Mouse (Mus musculus): ENCODE data around the gene Kif11. TPM values are rescaled to one million over a fixed set of nuclear protein-coding genes. Genes with fewer than 3 reads are reported as not detected.

Kif11 gene
- polyA plus RNA-seq, 1 experiment from 2014 or later, result 36.3 TPM

GRCm38 (mm10) chr19:37455961-37456360 is 79.8 kb downstream of the Kif11 start:
- no peak for ATAC-seq (replicated peaks)
- Histone ChIP-seq H3K4me2 (replicated peaks) (no peak overlapping the region), H3K9me3 (no peaks in the 10 kb centered on the region), H3K27ac (replicated peaks) (no peak overlapping the region), H3K4me3 (no peak overlapping the region), H3K36me3 (no peaks in the 10 kb centered on the region), H3K27me3 (no peaks in the 10 kb centered on the region), H3K4me1 (no peaks in the 10 kb centered on the region), H3K9ac (replicated peaks) (no peak overlapping the region)
- 98% methylated on average over 1 of the region's 1 CpGs for WGBS

GRCm38 (mm10) chr19:37458013-37458412 is 81.8 kb downstream of the Kif11 start:
- no peak overlapping the region for H3K27ac ChIP-seq (replicated peaks)
- no peak for ATAC-seq (replicated peaks)
- 77% methylated on average over 6 of the region's 6 CpGs for WGBS
- no peaks in the 10 kb centered on the region for H3K9me3 ChIP-seq
- H3K4me1 ChIP-seq, result no peaks in the 10 kb centered on the region
- H3K9ac ChIP-seq (replicated peaks), result no peak overlapping the region
- no peaks in the 10 kb centered on the region for H3K36me3 ChIP-seq
- H3K4me3 ChIP-seq, result no peak overlapping the region
- H3K27me3 ChIP-seq, result no peaks in the 10 kb centered on the region
- no peak overlapping the region for H3K4me2 ChIP-seq (replicated peaks)

- Histone ChIP-seq H3K4me1 (no peaks in the 10 kb centered on the region), H3K9me3 (no peaks in the 10 kb centered on the region), H3K4me2 (replicated peaks) (no peak overlapping the region), H3K4me3 (no peak overlapping the region), H3K36me3 (no peaks in the 10 kb centered on the region), H3K27ac (replicated peaks) (no peak overlapping the region), H3K9ac (replicated peaks) (no peak overlapping the region), H3K27me3 (no peaks in the 10 kb centered on the region)
- ATAC-seq (replicated peaks), result no peak
- WGBS, result 83% methylated on average over 3 of the region's 3 CpGs
Observed at GRCm38 (mm10) chr19:37466403-37466802, 90.2 kb downstream of the Kif11 start.

GRCm38 (mm10) chr19:37466978-37467377 is 90.8 kb downstream of the Kif11 start:
- Histone ChIP-seq H3K36me3 (no peaks in the 10 kb centered on the region), H3K4me1 (no peaks in the 10 kb centered on the region), H3K9me3 (no peaks in the 10 kb centered on the region), H3K4me3 (no peak overlapping the region), H3K27me3 (no peaks in the 10 kb centered on the region), H3K27ac (replicated peaks) (no peak overlapping the region), H3K4me2 (replicated peaks) (no peak overlapping the region), H3K9ac (replicated peaks) (no peak overlapping the region)
- ATAC-seq (replicated peaks), result no peak
- WGBS, result 87% methylated on average over 5 of the region's 5 CpGs

- no peak for ATAC-seq (replicated peaks)
- Histone ChIP-seq H3K36me3 (no peaks in the 10 kb centered on the region), H3K27me3 (no peaks in the 10 kb centered on the region), H3K9ac (replicated peaks) (no peak overlapping the region), H3K4me2 (replicated peaks) (no peak overlapping the region), H3K4me3 (no peak overlapping the region), H3K4me1 (no peaks in the 10 kb centered on the region), H3K9me3 (no peaks in the 10 kb centered on the region), H3K27ac (replicated peaks) (no peak overlapping the region)
- WGBS, result 63% methylated on average over 6 of the region's 6 CpGs
Observed at GRCm38 (mm10) chr19:37468841-37469566, 92.8 kb downstream of the Kif11 start.

Other genes with a start within 250 kb of the Kif11 start
- gene March5, start 168.9 kb upstream of the Kif11 start, polyA plus RNA-seq (2015; fragmentation: Nextera tagmentation; extraction: Ambion mirVana), result 124 and 135 TPM in 2 replicates
- 7.4 and 10.1 TPM in 2 replicates for gene Cpeb3, start 167.8 kb upstream of the Kif11 start, polyA plus RNA-seq (2015; fragmentation: Nextera tagmentation; extraction: Ambion mirVana)
- gene Ide, start 38.6 kb upstream of the Kif11 start, polyA plus RNA-seq (2015; fragmentation: Nextera tagmentation; extraction: Ambion mirVana), result 27.2 and 30.1 TPM in 2 replicates
- gene Hhex, start 58.4 kb downstream of the Kif11 start, polyA plus RNA-seq (2015; fragmentation: Nextera tagmentation; extraction: Ambion mirVana), result 3.7 and 4.1 TPM in 2 replicates
- 22.0 and 22.1 TPM in 2 replicates for gene Exoc6, start 174.0 kb downstream of the Kif11 start, polyA plus RNA-seq (2015; fragmentation: Nextera tagmentation; extraction: Ambion mirVana)